Mouse (Mus musculus): ENCODE measurements around the gene Lefty1.
"Not testable (repeated sequence)": the region's sequence is repeated elsewhere in the genome, so short reads cannot be mapped to it uniquely, and the experiment has no call there.

Lefty1 gene

GRCm38 (mm10) chr1:180956973-180957381, 22.2 kb downstream of the Lefty1 start:
- no peak for DNase-seq (ENCODE audit: low read depth)

- no peak for DNase-seq (ENCODE audit: low read depth)
Observed at GRCm38 (mm10) chr1:180957989-180958388, 23.2 kb downstream of the Lefty1 start.

- DNase-seq (ENCODE audit: low read depth) = no peak
Observed at GRCm38 (mm10) chr1:180958797-180959196, 24.0 kb downstream of the Lefty1 start.

- no peak for DNase-seq (ENCODE audit: low read depth)
Observed at GRCm38 (mm10) chr1:180965786-180966185, 31.0 kb downstream of the Lefty1 start.

GRCm38 (mm10) chr1:180966542-180966941, 31.7 kb downstream of the Lefty1 start:
- no peak for DNase-seq (ENCODE audit: low read depth)

GRCm38 (mm10) chr1:180967261-180967660, 32.4 kb downstream of the Lefty1 start:
- DNase-seq (ENCODE audit: low read depth) = no peak

- DNase-seq (ENCODE audit: low read depth) = no peak
Observed at GRCm38 (mm10) chr1:180972941-180973340, 38.1 kb downstream of the Lefty1 start.

- DNase-seq (ENCODE audit: low read depth) = peak; percentile 45
Observed at GRCm38 (mm10) chr1:180974126-180974746, 39.4 kb downstream of the Lefty1 start.

GRCm38 (mm10) chr1:180976110-180976679, 41.4 kb downstream of the Lefty1 start:
- peak; percentile 44 for DNase-seq (ENCODE audit: low read depth)

GRCm38 (mm10) chr1:180979484-180980251, 44.8 kb downstream of the Lefty1 start:
- no peak for DNase-seq (ENCODE audit: low read depth)

- no peak for DNase-seq (ENCODE audit: low read depth)
Observed at GRCm38 (mm10) chr1:180980464-180980863, 45.6 kb downstream of the Lefty1 start.

- not testable (repeated sequence) for DNase-seq (ENCODE audit: low read depth)
Observed at GRCm38 (mm10) chr1:180981298-180982046, 46.6 kb downstream of the Lefty1 start.

GRCm38 (mm10) chr1:180986701-180987100, 51.9 kb downstream of the Lefty1 start:
- DNase-seq (ENCODE audit: low read depth) = no peak

- DNase-seq (ENCODE audit: low read depth) = peak; percentile 69
Observed at GRCm38 (mm10) chr1:180987759-180988158, 52.9 kb downstream of the Lefty1 start.
